Mouse (Mus musculus) layer of hippocampus, postnatal 25 days (tissue): ENCODE measurements around the gene Nwd1. TPM values are rescaled to one million over a fixed set of nuclear protein-coding genes. Genes with fewer than 3 reads are reported as not detected.

Experiments
- DNase-seq, 2 experiments: peaks; one replicate each; pipeline ENCODE4 v3.0.0; 2022; ENCODE audit warnings: mixed read lengths in 2 of 2, low spot score in 1 of 2; ENCODE audit errors: extremely low spot score in 1 of 2
- total RNA-seq, 2 experiments: library from RNA; stranded (reverse); gene quantifications; 2 replicates each; pipeline ENCODE4 v1.2.3; 2021

Gene Nwd1
- total RNA-seq, 2 experiments from 2014 or later, result 46.7 to 53.0 TPM

- DNase-seq, result no peak
Observed at GRCm38 (mm10) chr8:72698349-72698926, 51.9 kb downstream of the Nwd1 start.

- no peak for DNase-seq
Observed at GRCm38 (mm10) chr8:72712569-72712968, 66.1 kb downstream of the Nwd1 start.

- no peak for DNase-seq
Observed at GRCm38 (mm10) chr8:72716594-72716993, 70.1 kb downstream of the Nwd1 start.

GRCm38 (mm10) chr8:72720541-72720940, 74.0 kb downstream of the Nwd1 start:
- DNase-seq, result no peak

GRCm38 (mm10) chr8:72722769-72723650, 76.5 kb downstream of the Nwd1 start, which contains the start of gene Sin3b:
Gene Sin3b, plus strand, starts transcription at chr8:72723285.
- peak; percentile 87 to 92 for DNase-seq

- DNase-seq, result peak in 1 of 2 experiments; percentile 12
Observed at GRCm38 (mm10) chr8:72723651-72724001, 77.1 kb downstream of the Nwd1 start.

GRCm38 (mm10) chr8:72728636-72729035, 82.1 kb downstream of the Nwd1 start:
- no peak for DNase-seq

GRCm38 (mm10) chr8:72735001-72735400, 88.5 kb downstream of the Nwd1 start:
- no peak for DNase-seq

GRCm38 (mm10) chr8:72736868-72737267, 90.4 kb downstream of the Nwd1 start:
- no peak for DNase-seq

GRCm38 (mm10) chr8:72746061-72746460, 99.5 kb downstream of the Nwd1 start:
- peak; percentile 37 to 64 for DNase-seq

- DNase-seq, result no peak
Observed at GRCm38 (mm10) chr8:72749846-72750245, 103.3 kb downstream of the Nwd1 start.

GRCm38 (mm10) chr8:72750266-72750665, 103.8 kb downstream of the Nwd1 start:
- DNase-seq, result peak; percentile 1 to 8

GRCm38 (mm10) chr8:72751126-72751525, 104.6 kb downstream of the Nwd1 start:
- DNase-seq, result peak; percentile 0 to 3

- DNase-seq, result peak; percentile 0 to 5
Observed at GRCm38 (mm10) chr8:72752289-72752688, 105.8 kb downstream of the Nwd1 start.

GRCm38 (mm10) chr8:72753165-72753564, 106.7 kb downstream of the Nwd1 start:
- DNase-seq, result peak in 1 of 2 experiments; percentile 4

GRCm38 (mm10) chr8:72753781-72754180, 107.3 kb downstream of the Nwd1 start:
- no peak for DNase-seq

- peak in 1 of 2 experiments; percentile 2 for DNase-seq
Observed at GRCm38 (mm10) chr8:72756031-72756430, 109.5 kb downstream of the Nwd1 start.

GRCm38 (mm10) chr8:72756771-72757390, 110.4 kb downstream of the Nwd1 start:
- peak in 1 of 2 experiments; percentile 5 for DNase-seq

GRCm38 (mm10) chr8:72757426-72758195, 111.1 kb downstream of the Nwd1 start:
- peak in 1 of 2 experiments; percentile 3 for DNase-seq

GRCm38 (mm10) chr8:72758310-72758709, 111.8 kb downstream of the Nwd1 start:
- DNase-seq, result no peak
